Mouse (Mus musculus) forebrain, embryonic 10.5 days (tissue): ENCODE data around the gene Atp6v0a1. TPM values are rescaled to one million over a fixed set of nuclear protein-coding genes. Genes with fewer than 3 reads are reported as not detected.

Experiments
- microRNA-seq: library from miRNA; unstranded; fragments of <30 nt; microRNA quantifications from one replicate; pipeline ENCODE4, GENCODE M21; 2017
- polyA plus RNA-seq: library from polyadenylated mRNA; unstranded; fragments of >200 nt; fragmentation: Nextera tagmentation; extraction: Ambion mirVana; gene quantifications from 2 replicates; pipeline ENCODE4 v1.2.1, GENCODE M21; 2016

Gene Atp6v0a1
- polyA plus RNA-seq, 1 experiment from 2014 or later: 34.5 TPM

Small RNAs within 50 kb of the gene (microRNA-seq; reads per million reads assigned to microRNA genes)
- 1.8 reads per million for gene Mir6928

Other genes starting within 250 kb of the Atp6v0a1 start
- gene Kcnh4, start 249.5 kb upstream of the Atp6v0a1 start, polyA plus RNA-seq: 0.62 and 0.78 TPM in 2 replicates
- not detected in 2 replicates for gene Hcrt, start 246.5 kb upstream of the Atp6v0a1 start, polyA plus RNA-seq
- 2.8 and 3.0 TPM in 2 replicates for gene Ghdc, start 238.5 kb upstream of the Atp6v0a1 start, polyA plus RNA-seq
- 14.9 and 16.2 TPM in 2 replicates for gene Stat5b, start 158.7 kb upstream of the Atp6v0a1 start, polyA plus RNA-seq
- gene Stat5a, start 150.1 kb upstream of the Atp6v0a1 start, polyA plus RNA-seq: 1.7 TPM in 2 replicates
- 15.0 and 15.6 TPM in 2 replicates for gene Stat3, start 69.9 kb upstream of the Atp6v0a1 start, polyA plus RNA-seq
- 16.1 and 16.6 TPM in 2 replicates for gene Cavin1, start 38.6 kb upstream of the Atp6v0a1 start, polyA plus RNA-seq
- gene Naglu, start 60.6 kb downstream of the Atp6v0a1 start, polyA plus RNA-seq: 8.2 and 9.3 TPM in 2 replicates
- gene Hsd17b1, start 69.0 kb downstream of the Atp6v0a1 start, polyA plus RNA-seq: 0.10 and 0.11 TPM in 2 replicates
- 51.4 and 53.3 TPM in 2 replicates for gene Coasy, start 73.1 kb downstream of the Atp6v0a1 start, polyA plus RNA-seq
- gene Mlx, start 77.8 kb downstream of the Atp6v0a1 start, polyA plus RNA-seq: 37.3 and 41.1 TPM in 2 replicates
- 78.1 and 96.4 TPM in 2 replicates for gene Psmc3ip, start 86.0 kb downstream of the Atp6v0a1 start, polyA plus RNA-seq
- 14.6 and 15.5 TPM in 2 replicates for gene Retreg3, start 110.4 kb downstream of the Atp6v0a1 start, polyA plus RNA-seq
- gene Tubg1, start 110.5 kb downstream of the Atp6v0a1 start, polyA plus RNA-seq: 143 and 145 TPM in 2 replicates
- gene Tubg2, start 146.5 kb downstream of the Atp6v0a1 start, polyA plus RNA-seq: 2.3 and 2.7 TPM in 2 replicates
- 0.12 and 0.16 TPM in 2 replicates for gene Cntnap1, start 161.1 kb downstream of the Atp6v0a1 start, polyA plus RNA-seq
- 3.5 and 4.8 TPM in 2 replicates for gene Plekhh3, start 161.9 kb downstream of the Atp6v0a1 start, polyA plus RNA-seq
- not detected in 2 replicates for gene Ccr10, start 166.0 kb downstream of the Atp6v0a1 start, polyA plus RNA-seq
- gene Ezh1, start 217.0 kb downstream of the Atp6v0a1 start, polyA plus RNA-seq: 9.9 and 10.2 TPM in 2 replicates
- 54.8 and 57.3 TPM in 2 replicates for gene Ramp2, start 236.6 kb downstream of the Atp6v0a1 start, polyA plus RNA-seq
- 128 and 129 TPM in 2 replicates for gene Vps25, start 244.3 kb downstream of the Atp6v0a1 start, polyA plus RNA-seq